Mouse (Mus musculus) adrenal gland, postnatal 14 days (tissue): ENCODE data around the gene Flcn. TPM values are rescaled to one million over a fixed set of nuclear protein-coding genes. Genes with fewer than 3 reads are reported as not detected.
"Not testable (repeated sequence)": the region's sequence is repeated elsewhere in the genome, so short reads cannot be mapped to it uniquely, and the experiment has no call there.

ENCODE experiments used
- DNase-seq: peaks from one replicate; pipeline ENCODE4 v3.0.0; 2021; ENCODE audit warnings: mixed read lengths
- long read RNA-seq, 2 experiments: library from polyadenylated mRNA; stranded (forward); transcript quantifications; one replicate each; pipeline ENCODE4 v2.0.0; 2021
- total RNA-seq: library from RNA; stranded (reverse); gene quantifications from 2 replicates; pipeline ENCODE4 v1.2.3, GENCODE M21; 2021

Flcn gene
- 51.2 and 57.3 TPM in 2 replicates for total RNA-seq
- long read RNA-seq, experiment 1, transcript Flcn-203 (13 exons, 3,437 nt) = major isoform, 29 of 47 reads
- long read RNA-seq, experiment 1, partial matches to known transcripts = 6 of 47 reads
- long read RNA-seq, experiment 1, other reads (novel, unspliced or antisense) = 12 of 47 reads
- long read RNA-seq, experiment 2, transcript Flcn-203 (13 exons, 3,437 nt) = major isoform, 20 of 42 reads
- long read RNA-seq, experiment 2, partial matches to known transcripts = 3 of 42 reads
- long read RNA-seq, experiment 2, other reads (novel, unspliced or antisense) = 17 of 42 reads

GRCm38 (mm10) chr11:59809670-59810474 is at the start of gene Flcn:
Flcn (minus strand) TSS chr11:59810016.
- DNase-seq = peak; percentile 90

- no peak for DNase-seq
Observed at GRCm38 (mm10) chr11:59852865-59853264, 43.0 kb upstream of the Flcn start.

GRCm38 (mm10) chr11:59847891-59848884 is 38.4 kb upstream of the Flcn start:
- DNase-seq = peak; percentile 90

GRCm38 (mm10) chr11:59847131-59847530 is 37.3 kb upstream of the Flcn start:
- DNase-seq = peak; percentile 72

- DNase-seq = no peak
Observed at GRCm38 (mm10) chr11:59846311-59846710, 36.5 kb upstream of the Flcn start.

GRCm38 (mm10) chr11:59839459-59840126 is 29.8 kb upstream of the Flcn start, which contains the start of gene Cops3:
Cops3 (minus strand) TSS chr11:59839838.
- DNase-seq = peak; percentile 98

- peak; percentile 97 for DNase-seq
Observed at GRCm38 (mm10) chr11:59839008-59839458, 29.2 kb upstream of the Flcn start, which contains the start of gene Nt5m. Nt5m (plus strand) TSS chr11:59839447.

GRCm38 (mm10) chr11:59838426-59838825 is 28.6 kb upstream of the Flcn start:
- DNase-seq = no peak

- not testable (repeated sequence) for DNase-seq
Observed at GRCm38 (mm10) chr11:59837789-59838188, 28.0 kb upstream of the Flcn start.

- DNase-seq = no peak
Observed at GRCm38 (mm10) chr11:59821625-59822024, 11.8 kb upstream of the Flcn start.

GRCm38 (mm10) chr11:59817916-59818315 is 8.1 kb upstream of the Flcn start:
- DNase-seq = no peak

GRCm38 (mm10) chr11:59815482-59816065 is 5.8 kb upstream of the Flcn start:
- peak; percentile 24 for DNase-seq

GRCm38 (mm10) chr11:59814936-59815335 is 5.1 kb upstream of the Flcn start:
- no peak for DNase-seq

GRCm38 (mm10) chr11:59814311-59814710 is 4.5 kb upstream of the Flcn start:
- DNase-seq = peak; percentile 17

GRCm38 (mm10) chr11:59813276-59813675 is 3.5 kb upstream of the Flcn start:
- DNase-seq = peak; percentile 59

GRCm38 (mm10) chr11:59811211-59811610 is 1.4 kb upstream of the Flcn start:
- DNase-seq = peak; percentile 34

- peak; percentile 25 for DNase-seq
Observed at GRCm38 (mm10) chr11:59810480-59811158, 803 bp upstream of the Flcn start.

- peak; percentile 57 for DNase-seq
Observed at GRCm38 (mm10) chr11:59809071-59809669, 646 bp downstream of the Flcn start.

GRCm38 (mm10) chr11:59808170-59808960 is 1.5 kb downstream of the Flcn start:
- no peak for DNase-seq
